Comparison of ENCODE assay signal across 10 mouse cellular contexts in genomic region chr11:45884029-45884428, GRCm38 (mm10). TPM values are rescaled to one million over a fixed set of nuclear protein-coding genes. Genes with fewer than 3 reads are reported as not detected.
DNase-seq lines count a peak whose midpoint lies in the region; ATAC-seq and TF ChIP-seq lines count a peak whose summit lies in the region.
"Had no signal": no experiment of that assay in that cellular context is flagged by ENCODE, and none has a peak within 500 bp of the region (broad histone marks: within the 10 kb centered on the region; RNA-seq: fewer than 3 reads in every experiment).

No protein-coding gene starts in this region.

- TF ChIP-seq EP300 in stomach, postnatal 0 days (optimal IDR thresholded peaks at IDR 0.05) = no peak

- H3K4me2 ChIP-seq in hindbrain, embryonic 11.5 days (replicated peaks; ENCODE audit: low read depth, low read length) = no peak overlapping the region
- no peak overlapping the region for H3K4me2 ChIP-seq in hindbrain, embryonic 13.5 days
- peak overlapping the region; percentile 28; the same call in 1 of the 2 replicates for H3K4me2 ChIP-seq in heart, embryonic 15.5 days
- no peak overlapping the region for H3K4me2 ChIP-seq in stomach, postnatal 0 days (replicated peaks; ENCODE audit: low read depth)
- H3K4me2 ChIP-seq in hindbrain, embryonic 12.5 days (replicated peaks) = no peak overlapping the region
- H3K4me2 ChIP-seq: embryonic facial prominence, embryonic 15.5 days had no signal

- no peak overlapping the region for H3K9ac ChIP-seq in hindbrain, embryonic 11.5 days (ENCODE audit: low read depth, low read length)
- H3K9ac ChIP-seq in hindbrain, embryonic 13.5 days = no peak overlapping the region
- no peak overlapping the region for H3K9ac ChIP-seq in heart, embryonic 15.5 days
- H3K9ac ChIP-seq in stomach, postnatal 0 days (ENCODE audit: low read length) = no peak overlapping the region
- H3K9ac ChIP-seq in hindbrain, embryonic 12.5 days = no peak overlapping the region
- H3K9ac ChIP-seq: embryonic facial prominence, embryonic 15.5 days had no signal

- peak; percentile 55 for DNase-seq in hindbrain, embryonic 11.5 days (ENCODE audit: low spot score)
- DNase-seq in A20 (ENCODE audit: low read depth, low spot score) = peak; percentile 68
- DNase-seq in MEL-GATA-1-ER (ENCODE audit: extremely low read depth, low read depth) = peak; percentile 51
- DNase-seq in stomach, postnatal 0 days (ENCODE audit: low spot score) = no peak
- DNase-seq in frontal cortex, postnatal 36 days (ENCODE audit: low spot score in 2 of 2) = no peak

- WGBS in hindbrain, embryonic 11.5 days = 75% methylated on average over 4 of the region's 4 CpGs
- WGBS in hindbrain, embryonic 13.5 days = 57% methylated on average over 4 of the region's 4 CpGs
- 37% methylated on average over 4 of the region's 4 CpGs for WGBS in heart, embryonic 15.5 days
- WGBS in stomach, postnatal 0 days = 43% methylated on average over 4 of the region's 4 CpGs
- whole genome bisulfite sequencing in hindbrain, embryonic 12.5 days = 68% methylated on average over 4 of the region's 4 CpGs

- peak; percentile 82 for TF ChIP-seq CTCF in stomach, postnatal 0 days (IDR thresholded peaks at IDR 0.05; ENCODE audit: low read depth)

- H3K27me3 ChIP-seq in hindbrain, embryonic 11.5 days (ENCODE audit: control insufficient read depth, insufficient read depth, low read length) = no peaks in the 10 kb centered on the region
- H3K27me3 ChIP-seq in hindbrain, embryonic 13.5 days = no peaks in the 10 kb centered on the region
- no peaks in the 10 kb centered on the region for H3K27me3 ChIP-seq in heart, embryonic 15.5 days
- no peaks in the 10 kb centered on the region for H3K27me3 ChIP-seq in stomach, postnatal 0 days (ENCODE audit: control insufficient read depth, insufficient read depth, low read length)
- H3K27me3 ChIP-seq in hindbrain, embryonic 12.5 days = no peaks in the 10 kb centered on the region
- H3K27me3 ChIP-seq: embryonic facial prominence, embryonic 15.5 days; megakaryocyte, embryonic 14.5 days had no signal

- no peaks in the 10 kb centered on the region for H3K4me1 ChIP-seq in hindbrain, embryonic 11.5 days (replicated peaks; ENCODE audit: control insufficient read depth, insufficient read depth, low read length)
- peaks cover 30% of the 10 kb centered on the region for H3K4me1 ChIP-seq in hindbrain, embryonic 13.5 days (replicated peaks)
- peaks cover 36% of the 10 kb centered on the region for H3K4me1 ChIP-seq in heart, embryonic 15.5 days (replicated peaks)
- peaks cover 3% of the 10 kb centered on the region; the same call in 1 of the 2 replicates for H3K4me1 ChIP-seq in stomach, postnatal 0 days (replicated peaks; ENCODE audit: control insufficient read depth, insufficient read depth)
- peaks cover 25% of the 10 kb centered on the region for H3K4me1 ChIP-seq in hindbrain, embryonic 12.5 days

- no peak overlapping the region for H3K4me3 ChIP-seq in hindbrain, embryonic 11.5 days (ENCODE audit: low read depth, low read length)
- H3K4me3 ChIP-seq in hindbrain, embryonic 13.5 days = no peak overlapping the region
- no peak overlapping the region for H3K4me3 ChIP-seq in heart, embryonic 15.5 days
- H3K4me3 ChIP-seq in stomach, postnatal 0 days (ENCODE audit: low read depth, low read length) = no peak overlapping the region
- no peak overlapping the region for H3K4me3 ChIP-seq in hindbrain, embryonic 12.5 days
- H3K4me3 ChIP-seq: embryonic facial prominence, embryonic 15.5 days; megakaryocyte, embryonic 14.5 days had no signal

- H3K27ac ChIP-seq in hindbrain, embryonic 11.5 days (ENCODE audit: low read depth, low read length) = no peak overlapping the region
- no peak overlapping the region for H3K27ac ChIP-seq in hindbrain, embryonic 13.5 days
- no peak overlapping the region for H3K27ac ChIP-seq in heart, embryonic 15.5 days
- no peak overlapping the region for H3K27ac ChIP-seq in stomach, postnatal 0 days (replicated peaks)
- H3K27ac ChIP-seq in hindbrain, embryonic 12.5 days = no peak overlapping the region
- H3K27ac ChIP-seq: embryonic facial prominence, embryonic 15.5 days had no signal

- H3K36me3 ChIP-seq in hindbrain, embryonic 11.5 days (ENCODE audit: control insufficient read depth, insufficient read depth, low read length) = no peaks in the 10 kb centered on the region
- peaks cover 19% of the 10 kb centered on the region for H3K36me3 ChIP-seq in hindbrain, embryonic 13.5 days
- H3K36me3 ChIP-seq in heart, embryonic 15.5 days = peaks cover 8% of the 10 kb centered on the region; the same call in 1 of the 2 replicates
- peaks cover 5% of the 10 kb centered on the region; the same call in 1 of the 2 replicates for H3K36me3 ChIP-seq in stomach, postnatal 0 days (ENCODE audit: control insufficient read depth, insufficient read depth, low read length)
- H3K36me3 ChIP-seq in hindbrain, embryonic 12.5 days = peaks cover 18% of the 10 kb centered on the region

- H3K9me3 ChIP-seq in hindbrain, embryonic 11.5 days (ENCODE audit: control insufficient read depth, low read length) = no peaks in the 10 kb centered on the region
- no peaks in the 10 kb centered on the region for H3K9me3 ChIP-seq in hindbrain, embryonic 13.5 days
- no peaks in the 10 kb centered on the region for H3K9me3 ChIP-seq in heart, embryonic 15.5 days (replicated peaks)
- H3K9me3 ChIP-seq in stomach, postnatal 0 days (ENCODE audit: control insufficient read depth, low read length) = no peaks in the 10 kb centered on the region
- no peaks in the 10 kb centered on the region for H3K9me3 ChIP-seq in hindbrain, embryonic 12.5 days (replicated peaks)
- H3K9me3 ChIP-seq: embryonic facial prominence, embryonic 15.5 days; megakaryocyte, embryonic 14.5 days had no signal

- no peak for ATAC-seq in hindbrain, embryonic 11.5 days (ENCODE audit: low FRiP score)
- ATAC-seq in hindbrain, embryonic 13.5 days (ENCODE audit: low FRiP score) = no peak
- no peak for ATAC-seq in heart, embryonic 15.5 days (replicated peaks; ENCODE audit: insufficient number of reproducible peaks, insufficient read depth, low FRiP score, low read depth)
- no peak for ATAC-seq in stomach, postnatal 0 days (ENCODE audit: low FRiP score, low TSS enrichment)
- ATAC-seq in hindbrain, embryonic 12.5 days (ENCODE audit: low FRiP score) = no peak

RNA-seq across cellular contexts. Expression of gene Clint1, which starts 32.2 kb away (rescaled TPM):
- 52.1 and 64.0 TPM in 2 replicates for polyA plus RNA-seq in hindbrain, embryonic 11.5 days (2014; fragmentation: Nextera tagmentation; extraction: Ambion mirVana)
- polyA plus RNA-seq in hindbrain, embryonic 13.5 days (2015; fragmentation: Nextera tagmentation; extraction: Ambion mirVana) = 48.1 and 48.9 TPM in 2 replicates
- polyA plus RNA-seq in heart, embryonic 15.5 days (2015; fragmentation: Nextera tagmentation; extraction: Ambion mirVana) = 44.4 and 56.0 TPM in 2 replicates
- polyA plus RNA-seq in stomach, postnatal 0 days (2015; fragmentation: Nextera tagmentation; extraction: Ambion mirVana) = 56.5 and 56.8 TPM in 2 replicates
- 82.3 and 92.2 TPM in 2 replicates for polyA plus RNA-seq in hindbrain, embryonic 12.5 days (2016; fragmentation: Nextera tagmentation; extraction: Ambion mirVana)

Comparison
In these comparisons a context has a peak if more than half of its experiments do, and no peak if none do; other contexts are left out.
1. DNase-seq: peak in hindbrain, embryonic 11.5 days (single experiment), A20 (single experiment) and MEL-GATA-1-ER (single experiment); none in stomach, postnatal 0 days (single experiment) and frontal cortex, postnatal 36 days (0 of 2).